Mouse (Mus musculus) MEL (cell line): Measurements from ENCODE around the gene Syt8. TPM values are rescaled to one million over a fixed set of nuclear protein-coding genes. Genes with fewer than 3 reads are reported as not detected.

Experiments used
- DNase-seq: peaks from one replicate; pipeline ENCODE4 v3.0.0; 2011; ENCODE audit warnings: low read depth, low spot score
- H3K27ac ChIP-seq: 2 replicates; pipeline ENCODE4 v1.5.1; 2012; ENCODE audit warnings: low read depth, mild to moderate bottlenecking, control low read depth, low read length, moderate library complexity; ENCODE audit not compliant: control insufficient read depth
- H3K27me3 ChIP-seq, 2 experiments: fragments of 150-350 bp in 1 of 2; sonication (generic) in 1 of 2; 2 replicates each; pipeline ENCODE4 v1.6.1; 2012; ENCODE audit warnings: low read length in 2 of 2, mild to moderate bottlenecking in 2 of 2, improper control_type of control experiment in 1 of 2, moderate library complexity in 1 of 2; ENCODE audit not compliant: insufficient read depth in 2 of 2, control insufficient read depth in 1 of 2
- H3K36me3 ChIP-seq, 2 experiments: 2 replicates each; pipeline ENCODE4 v1.6.1; 2012 to 2014; ENCODE audit warnings: low read length in 2 of 2, improper control_type of control experiment in 1 of 2, inconsistent platforms in 1 of 2, mild to moderate bottlenecking in 1 of 2; ENCODE audit not compliant: insufficient read depth in 2 of 2, control insufficient read depth in 1 of 2
- H3K4me1 ChIP-seq, 2 experiments: fragments of 150-350 bp in 1 of 2; sonication (generic) in 1 of 2; 2 replicates each; pipeline ENCODE4 v1.6.1; 2012; ENCODE audit warnings: low read length in 2 of 2, improper control_type of control experiment in 1 of 2, mild to moderate bottlenecking in 1 of 2; ENCODE audit not compliant: insufficient read depth in 2 of 2, control insufficient read depth in 1 of 2
- H3K4me3 ChIP-seq, 2 experiments: fragments of 150-350 bp in 1 of 2; sonication (generic) in 1 of 2; 2 replicates each; pipeline ENCODE4 v1.5.1; 2012; ENCODE audit warnings: low read depth in 2 of 2, low read length in 2 of 2, mild to moderate bottlenecking in 2 of 2, moderate library complexity in 2 of 2, control low read depth in 1 of 2, improper control_type of control experiment in 1 of 2; ENCODE audit not compliant: control insufficient read depth in 1 of 2, insufficient read depth in 1 of 2
- H3K79me2 ChIP-seq: 2 replicates; pipeline ENCODE4 v1.6.1; 2012; ENCODE audit warnings: mild to moderate bottlenecking, low read length, moderate library complexity; ENCODE audit not compliant: control insufficient read depth, poor library complexity, insufficient read depth
- H3K9ac ChIP-seq: 2 replicates; pipeline ENCODE4 v1.6.1; 2012; ENCODE audit warnings: low read depth, mild to moderate bottlenecking, control low read depth, low read length, moderate library complexity; ENCODE audit not compliant: control insufficient read depth, poor library complexity, severe bottlenecking
- H3K9me3 ChIP-seq: fragments of 150-350 bp; sonication (generic); replicated peaks from 2 replicates; pipeline ENCODE4 v1.6.1; 2012; ENCODE audit warnings: mild to moderate bottlenecking, low read length, improper control_type of control experiment, moderate library complexity; ENCODE audit not compliant: insufficient read depth
- BHLHE40 ChIP-seq: IDR thresholded peaks from 2 replicates; pipeline ENCODE4 v1.6.1; 2012; ENCODE audit warnings: low read depth, mild to moderate bottlenecking, inconsistent platforms, low read length, improper control_type of control experiment, borderline replicate concordance
- CHD1 ChIP-seq: IDR thresholded peaks from 2 replicates; pipeline ENCODE4 v1.6.1; 2012; ENCODE audit warnings: low read depth, mild to moderate bottlenecking, inconsistent platforms, low read length, improper control_type of control experiment
- CHD2 ChIP-seq: IDR thresholded peaks from 2 replicates; pipeline ENCODE4 v1.6.1; 2011; ENCODE audit warnings: low read length, improper control_type of control experiment
- E2F4 ChIP-seq: IDR thresholded peaks from 2 replicates; pipeline ENCODE4 v1.6.1; 2011; ENCODE audit warnings: low read depth, low read length, improper control_type of control experiment, borderline replicate concordance
- ELF1 ChIP-seq: IDR thresholded peaks from 2 replicates; pipeline ENCODE4 v1.6.1; 2014; ENCODE audit warnings: low read depth, mild to moderate bottlenecking, inconsistent platforms, low read length, improper control_type of control experiment, moderate library complexity
- EP300 ChIP-seq, 2 experiments: IDR thresholded peaks; 2 replicates each; pipeline ENCODE4 v1.6.1; 2011; ENCODE audit warnings: improper control_type of control experiment in 2 of 2, low read length in 2 of 2, low read depth in 1 of 2, mild to moderate bottlenecking in 1 of 2
- ETS1 ChIP-seq: IDR thresholded peaks from 2 replicates; pipeline ENCODE4 v1.6.1; 2012; ENCODE audit warnings: low read depth, mild to moderate bottlenecking, inconsistent platforms, low read length, improper control_type of control experiment, moderate library complexity
- GABPA ChIP-seq: IDR thresholded peaks from 2 replicates; pipeline ENCODE4 v1.6.1; 2012; ENCODE audit warnings: low read depth, mild to moderate bottlenecking, inconsistent platforms, low read length, improper control_type of control experiment, moderate library complexity
- JUND ChIP-seq: IDR thresholded peaks from 2 replicates; pipeline ENCODE4 v1.6.1; 2011; ENCODE audit warnings: low read depth, mild to moderate bottlenecking, improper control_type of control experiment, low read length
- KAT2A ChIP-seq: conservative IDR thresholded peaks from 2 replicates; pipeline ENCODE4 v1.6.1; 2012; ENCODE audit warnings: low read depth, low read length, improper control_type of control experiment, inconsistent platforms
- MAZ ChIP-seq: IDR thresholded peaks from 2 replicates; pipeline ENCODE4 v1.6.1; 2012; ENCODE audit warnings: low read depth, mild to moderate bottlenecking, inconsistent platforms, low read length, improper control_type of control experiment
- MYC ChIP-seq: IDR thresholded peaks from 2 replicates; pipeline ENCODE4 v1.6.1; 2011; ENCODE audit warnings: low read depth, mild to moderate bottlenecking, low read length, improper control_type of control experiment, moderate library complexity
- NELFE ChIP-seq: IDR thresholded peaks from 2 replicates; pipeline ENCODE4 v1.6.1; 2011; ENCODE audit warnings: low read depth, low read length, improper control_type of control experiment
- POLR2A ChIP-seq, 2 experiments: IDR thresholded peaks; 2 replicates each; pipeline ENCODE4 v1.6.1; 2011 to 2012; ENCODE audit warnings: low read length in 2 of 2, mild to moderate bottlenecking in 2 of 2, control low read depth in 1 of 2, improper control_type of control experiment in 1 of 2, low read depth in 1 of 2, moderate library complexity in 1 of 2; ENCODE audit not compliant: control insufficient read depth in 1 of 2, insufficient read depth in 1 of 2, poor library complexity in 1 of 2
- RCOR1 ChIP-seq: IDR thresholded peaks from 2 replicates; pipeline ENCODE4 v1.6.1; 2012; ENCODE audit warnings: low read depth, mild to moderate bottlenecking, inconsistent platforms, low read length, improper control_type of control experiment
- SIN3A ChIP-seq: IDR thresholded peaks from 2 replicates; pipeline ENCODE4 v1.6.1; 2012; ENCODE audit warnings: low read length, improper control_type of control experiment, inconsistent platforms
- SMC3 ChIP-seq: IDR thresholded peaks from 2 replicates; pipeline ENCODE4 v1.6.1; 2011; ENCODE audit warnings: low read depth, low read length, improper control_type of control experiment
- TAL1 ChIP-seq: IDR thresholded peaks from 2 replicates; pipeline ENCODE4 v1.6.1; 2012; ENCODE audit warnings: mild to moderate bottlenecking, inconsistent platforms, low read length, moderate library complexity, mixed read lengths
- USF1 ChIP-seq: IDR thresholded peaks from 2 replicates; pipeline ENCODE4 v1.6.1; 2014; ENCODE audit warnings: low read depth, mild to moderate bottlenecking, inconsistent platforms, low read length, improper control_type of control experiment, moderate library complexity
- ZMIZ1 ChIP-seq: IDR thresholded peaks from 2 replicates; pipeline ENCODE4 v1.6.1; 2012; ENCODE audit warnings: low read depth, mild to moderate bottlenecking, inconsistent platforms, low read length, improper control_type of control experiment, moderate library complexity
- polyA plus RNA-seq, 2 experiments: library from polyadenylated mRNA; stranded (reverse) in 1 of 2; unstranded in 1 of 2; fragments of >175 nt in 1 of 2; fragments of >200 nt in 1 of 2; gene quantifications; 2 replicates each; pipeline versions ENCODE4 v1.2.1 to v1.2.4; 2012; ENCODE audit warnings: low replicate concordance in 2 of 2, low read depth in 1 of 2; ENCODE audit not compliant: insufficient read length in 2 of 2, insufficient read depth in 1 of 2, missing spikeins in 1 of 2
- total RNA-seq: library from RNA; depleted of rRNA; stranded (reverse); fragments of 300-350 nt; gene quantifications from 2 replicates; pipeline ENCODE4 v1.2.3, GENCODE M21; 2012

Syt8 gene
- total and polyA plus RNA-seq, 3 experiments = not detected

- TF ChIP-seq JUND (no peak), TAL1 (no peak), USF1 (no peak)
- no peaks in the 10 kb centered on the region for H3K9me3 ChIP-seq
- no peaks in the 10 kb centered on the region for H3K4me1 ChIP-seq
- no peak for DNase-seq
- no peaks in the 10 kb centered on the region for H3K36me3 ChIP-seq
- H3K27me3 ChIP-seq = peaks cover 0 to 2% of the 10 kb centered on the region in 2 experiments
- no peak overlapping the region for H3K4me3 ChIP-seq
- H3K9ac ChIP-seq = no peak overlapping the region
- no peak overlapping the region for H3K27ac ChIP-seq
- H3K79me2 ChIP-seq = no peaks in the 10 kb centered on the region
Measured at GRCm38 (mm10) chr7:142476271-142476670, 41.6 kb downstream of the Syt8 start.

- Histone ChIP-seq H3K36me3 (no peaks in the 10 kb centered on the region), H3K9ac (no peak overlapping the region), H3K27me3 (no peaks in the 10 kb centered on the region; a peak in 4 of 4 replicates), H3K4me3 (no peak overlapping the region), H3K79me2 (no peaks in the 10 kb centered on the region), H3K27ac (no peak overlapping the region), H3K9me3 (no peaks in the 10 kb centered on the region), H3K4me1 (no peaks in the 10 kb centered on the region)
- no peak for TF ChIP-seq E2F4
- no peak for TF ChIP-seq SMC3
- no peak for TF ChIP-seq MYC
- no peak for TF ChIP-seq CHD1
- TF ChIP-seq MAZ = no peak
- no peak for TF ChIP-seq JUND
- no peak for TF ChIP-seq NELFE
- no peak for TF ChIP-seq ZMIZ1
- TF ChIP-seq RCOR1 = no peak
- TF ChIP-seq POLR2A (IDR thresholded peaks at IDR 0.05; ENCODE audit: control insufficient read depth in 1 of 2, insufficient read depth in 1 of 2, low read depth in 1 of 2, low read length in 2 of 2, poor library complexity in 1 of 2) = no peak
- TF ChIP-seq TAL1 = no peak
- no peak for TF ChIP-seq EP300 (IDR thresholded peaks at IDR 0.05; ENCODE audit: low read depth in 1 of 2, low read length in 2 of 2)
- TF ChIP-seq GABPA = no peak
- TF ChIP-seq ETS1 = no peak
- no peak for TF ChIP-seq BHLHE40
- TF ChIP-seq ELF1 = no peak
- no peak for TF ChIP-seq SIN3A
- TF ChIP-seq CHD2 = no peak
- TF ChIP-seq KAT2A = no peak
- no peak for DNase-seq
Measured at GRCm38 (mm10) chr7:142476795-142477452, 42.3 kb downstream of the Syt8 start.
